Mouse (Mus musculus) G1E (cell line): ENCODE data around the gene Pde4d.

ENCODE experiments used
- CTCF ChIP-seq: IDR thresholded peaks from 2 replicates; pipeline ENCODE4 v1.5.1; 2012; ENCODE audit warnings: low read depth, low read length, inconsistent platforms, mixed read lengths
- GATA1 ChIP-seq: IDR thresholded peaks from 2 replicates; pipeline ENCODE4 v1.6.1; 2012; ENCODE audit warnings: borderline replicate concordance, low read length, inconsistent platforms, mixed read lengths
- POLR2AphosphoS5 ChIP-seq: IDR thresholded peaks from 2 replicates; pipeline ENCODE4 v1.6.1; 2012; ENCODE audit warnings: low read depth, low read length, inconsistent platforms; ENCODE audit not compliant: insufficient replicate concordance
- TAL1 ChIP-seq: conservative IDR thresholded peaks from 2 replicates; pipeline ENCODE4 v1.6.1; 2012; ENCODE audit warnings: low read depth, low read length, inconsistent platforms, mixed read lengths

- TF ChIP-seq CTCF, result no peak
- TF ChIP-seq GATA1, result no peak
- no peak for TF ChIP-seq POLR2AphosphoS5
- no peak for TF ChIP-seq TAL1
Measured at GRCm38 (mm10) chr13:109695098-109695497, 1245.3 kb downstream of the Pde4d start.
